Mouse (Mus musculus) megakaryocyte, adult 5-6 weeks (primary cell): ENCODE measurements at regions not wholly inside any gene's neighbourhood (a gene's known extent, or its start where the extent isn't known, plus 50 kb on each side); places are given as distances from the start of the nearest gene placed in this dataset.

Experiments used
- ATAC-seq: 2 replicates; pipeline ENCODE4 v1.8.0; 2016; ENCODE audit warnings: mild to moderate bottlenecking, inconsistent platforms; ENCODE audit not compliant: poor library complexity, severe bottlenecking

- no peak for ATAC-seq
Observed at GRCm38 (mm10) chr6:141126614-141127396, 122.3 kb upstream of the Pde3a start.

- ATAC-seq, result no peak
Observed at GRCm38 (mm10) chr6:141129596-141129995, 119.5 kb upstream of the Pde3a start.

GRCm38 (mm10) chr6:141134176-141134575 lies 114.9 kb upstream of the Pde3a start:
- no peak for ATAC-seq

GRCm38 (mm10) chr6:141136664-141137375 lies 112.2 kb upstream of the Pde3a start:
- ATAC-seq, result no peak

- ATAC-seq, result no peak
Observed at GRCm38 (mm10) chr6:141141016-141141415, 108.1 kb upstream of the Pde3a start.

GRCm38 (mm10) chr6:141148417-141149169 lies 100.5 kb upstream of the Pde3a start:
- no peak for ATAC-seq

- no peak for ATAC-seq
Observed at GRCm38 (mm10) chr6:141149170-141149917, 99.7 kb upstream of the Pde3a start.

GRCm38 (mm10) chr6:141159326-141159725 lies 89.7 kb upstream of the Pde3a start:
- ATAC-seq, result no peak

GRCm38 (mm10) chr6:141161626-141162233 lies 87.3 kb upstream of the Pde3a start:
- ATAC-seq, result peak; percentile 35; the same call in 1 of the 2 replicates

- ATAC-seq, result no peak
Observed at GRCm38 (mm10) chr6:141167270-141167669, 81.8 kb upstream of the Pde3a start.

GRCm38 (mm10) chr6:141168356-141168755 lies 80.7 kb upstream of the Pde3a start:
- no peak for ATAC-seq

- no peak for ATAC-seq
Observed at GRCm38 (mm10) chr6:141183782-141184181, 65.3 kb upstream of the Pde3a start.

- no peak for ATAC-seq
Observed at GRCm38 (mm10) chr6:141188036-141188435, 61.0 kb upstream of the Pde3a start.

GRCm38 (mm10) chr6:141189093-141189492 lies 60.0 kb upstream of the Pde3a start:
- ATAC-seq, result no peak

GRCm38 (mm10) chr6:141189701-141190100 lies 59.4 kb upstream of the Pde3a start:
- no peak for ATAC-seq

GRCm38 (mm10) chr6:141190383-141190782 lies 58.7 kb upstream of the Pde3a start:
- ATAC-seq, result no peak

- no peak for ATAC-seq
Observed at GRCm38 (mm10) chr6:141197501-141197900, 51.6 kb upstream of the Pde3a start.
